Mouse (Mus musculus): Measurements from ENCODE around the gene Adgrg3. TPM values are rescaled to one million over a fixed set of nuclear protein-coding genes. Genes with fewer than 3 reads are reported as not detected.
A peak's percentile ranks its signal among the peaks of the same experiment; 100 is the strongest.

Gene Adgrg3
- total and polyA plus RNA-seq, 3 experiments, result 0.08 TPM; not detected in 2

DNA sequence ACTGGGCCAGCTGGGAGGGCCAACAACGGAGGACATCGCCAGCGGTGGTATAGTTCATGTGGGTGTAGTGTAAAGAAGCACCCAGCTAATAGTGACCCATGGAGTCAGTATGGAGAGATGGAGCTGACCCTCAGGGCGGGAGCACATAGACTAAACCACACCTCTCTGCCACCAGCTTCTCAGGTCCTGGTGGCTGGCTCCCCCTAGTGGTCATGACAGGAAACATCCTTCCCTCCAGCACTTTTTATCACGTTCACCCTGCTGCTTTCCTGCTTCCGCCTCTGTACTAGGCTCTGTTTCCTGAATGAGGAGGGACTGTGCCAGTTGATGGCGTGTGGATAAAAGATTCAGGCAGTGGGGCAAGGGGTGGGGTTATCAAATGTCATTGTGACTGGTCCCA is 15.8 kb upstream of the Adgrg3 start (continued):
- peak; percentile 75 for TF ChIP-seq TAL1 (IDR thresholded peaks at IDR 0.05; ENCODE audit: low read length)
- no peak for TF ChIP-seq CHD1 (IDR thresholded peaks at IDR 0.05; ENCODE audit: low read depth, low read length)
- TF ChIP-seq ZNF384 (IDR thresholded peaks at IDR 0.05; ENCODE audit: low read depth, low read length), result no peak
- TF ChIP-seq ZMIZ1 (IDR thresholded peaks at IDR 0.05; ENCODE audit: low read depth, low read length), result no peak
- TF ChIP-seq ETS1 (IDR thresholded peaks at IDR 0.05; ENCODE audit: low read depth, low read length), result no peak
- TF ChIP-seq POLR2AphosphoS5 (IDR thresholded peaks at IDR 0.05; ENCODE audit: borderline replicate concordance, low read depth, low read length), result no peak
- no peak for TF ChIP-seq MXI1 (IDR thresholded peaks at IDR 0.05; ENCODE audit: low read depth, low read length)
- TF ChIP-seq NELFE (IDR thresholded peaks at IDR 0.05; ENCODE audit: low read depth, low read length), result no peak
- TF ChIP-seq RCOR1 (IDR thresholded peaks at IDR 0.05; ENCODE audit: low read depth, low read length), result no peak
- TF ChIP-seq KAT2A (conservative IDR thresholded peaks at IDR 0.05; ENCODE audit: low read depth, low read length), result no peak
- no peak for TF ChIP-seq USF1 (IDR thresholded peaks at IDR 0.05; ENCODE audit: low read depth, low read length)
- TF ChIP-seq E2F4 (IDR thresholded peaks at IDR 0.05; ENCODE audit: borderline replicate concordance, low read depth, low read length), result no peak
- TF ChIP-seq NRF1 (IDR thresholded peaks at IDR 0.05; ENCODE audit: insufficient read depth, low read depth, low read length, poor library complexity, severe bottlenecking), result no peak
- TF ChIP-seq MYB (IDR thresholded peaks at IDR 0.05; ENCODE audit: low read depth, low read length), result no peak
- TF ChIP-seq EP300 (IDR thresholded peaks at IDR 0.05; ENCODE audit: low read depth in 1 of 2, low read length in 2 of 2), result peak in 1 of 2 experiments; percentile 66; a peak in 2 of 4 replicates
- no peak for TF ChIP-seq MAFK (IDR thresholded peaks at IDR 0.05; ENCODE audit: borderline replicate concordance, low read depth, low read length)
- no peak for TF ChIP-seq SIN3A (IDR thresholded peaks at IDR 0.05; ENCODE audit: low read length)

DNA sequence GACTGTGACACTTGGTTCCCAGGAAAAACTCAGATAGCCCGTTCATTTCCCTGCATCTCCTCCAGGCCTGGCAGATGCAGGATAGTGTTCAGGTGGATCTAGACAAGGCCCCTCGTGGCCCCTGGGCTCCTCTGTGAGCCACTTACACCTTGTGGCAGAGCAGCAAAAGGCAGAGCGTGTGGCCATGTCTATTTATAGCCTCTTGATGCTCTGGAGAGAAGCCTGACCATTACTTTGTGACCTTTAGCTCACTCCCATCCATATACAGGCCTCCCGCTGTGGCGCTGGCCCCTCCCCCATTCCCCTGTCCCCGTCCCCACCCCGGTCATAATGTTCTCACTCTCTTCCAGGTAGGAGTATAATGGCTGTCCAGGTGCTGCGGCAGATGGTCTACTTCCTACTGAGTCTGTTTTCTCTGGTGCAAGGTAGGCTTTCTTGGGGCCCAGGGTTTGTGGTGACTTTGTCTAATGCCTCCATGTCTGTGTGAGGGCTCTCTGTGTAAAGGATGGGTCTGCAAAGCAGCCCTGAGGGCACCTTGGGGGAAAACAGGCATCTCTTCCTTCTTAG is 15.3 kb upstream of the Adgrg3 start:
- Histone ChIP-seq H3K27ac (ENCODE audit: control insufficient read depth, low read depth, low read length) (no peak overlapping the region), H3K27me3 (ENCODE audit: control insufficient read depth in 1 of 2, insufficient read depth in 2 of 2, low read length in 2 of 2) (no peaks in the 10 kb centered on the region), H3K4me1 (ENCODE audit: control insufficient read depth in 1 of 2, insufficient read depth in 2 of 2, low read length in 2 of 2) (peaks cover 4 to 18% of the 10 kb centered on the region in 2 experiments; a peak in 3 of 4 replicates), H3K9me3 (replicated peaks; ENCODE audit: insufficient read depth, low read length) (no peaks in the 10 kb centered on the region), H3K36me3 (ENCODE audit: control insufficient read depth in 1 of 2, insufficient read depth in 2 of 2, low read length in 2 of 2) (peaks cover 0 to 2% of the 10 kb centered on the region in 2 experiments; a peak in 1 of 4 replicates), H3K4me3 (ENCODE audit: control insufficient read depth in 1 of 2, insufficient read depth in 1 of 2, low read depth in 2 of 2, low read length in 2 of 2) (no peak overlapping the region), H3K79me2 (ENCODE audit: control insufficient read depth, insufficient read depth, low read length, poor library complexity) (no peaks in the 10 kb centered on the region), H3K9ac (ENCODE audit: control insufficient read depth, low read depth, low read length, poor library complexity, severe bottlenecking) (no peak overlapping the region)
- no peak for DNase-seq (ENCODE audit: low read depth, low spot score)
- TF ChIP-seq GATA1 (IDR thresholded peaks at IDR 0.05; ENCODE audit: low read depth, low read length) (no peak), MAFK (IDR thresholded peaks at IDR 0.05; ENCODE audit: borderline replicate concordance, low read depth, low read length) (no peak)

DNA sequence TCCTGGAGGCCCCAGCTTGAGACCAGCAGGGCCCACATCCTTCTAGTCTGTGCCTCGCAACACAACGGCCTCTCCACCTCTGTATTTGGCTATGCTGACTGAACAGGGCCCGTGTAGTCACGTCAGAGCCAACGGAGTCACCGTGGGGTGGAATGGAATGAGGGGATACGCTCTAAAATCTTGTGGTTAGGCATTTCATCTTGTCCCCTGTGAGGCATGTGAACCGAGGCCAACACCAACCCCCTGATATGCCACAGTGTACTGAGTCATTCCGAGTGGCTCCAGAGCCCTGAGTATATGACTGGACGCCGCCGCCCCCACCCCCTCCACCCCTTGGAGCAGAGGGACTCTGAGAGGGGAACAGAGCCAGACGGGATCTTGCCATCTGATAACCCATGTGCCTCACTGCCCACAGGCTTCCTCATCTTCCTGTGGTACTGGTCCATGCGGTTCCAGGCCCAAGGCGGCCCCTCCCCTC is 5.0 kb upstream of the Adgrg3 start:
- Histone ChIP-seq H3K9ac (ENCODE audit: control insufficient read depth, low read depth, low read length, poor library complexity, severe bottlenecking) (no peak overlapping the region), H3K36me3 (ENCODE audit: control insufficient read depth in 1 of 2, insufficient read depth in 2 of 2, low read length in 2 of 2) (no peaks in the 10 kb centered on the region), H3K79me2 (ENCODE audit: control insufficient read depth, insufficient read depth, low read length, poor library complexity) (no peaks in the 10 kb centered on the region), H3K27me3 (ENCODE audit: control insufficient read depth in 1 of 2, insufficient read depth in 2 of 2, low read length in 2 of 2) (no peaks in the 10 kb centered on the region), H3K4me3 (ENCODE audit: control insufficient read depth in 1 of 2, insufficient read depth in 1 of 2, low read depth in 2 of 2, low read length in 2 of 2) (no peak overlapping the region), H3K27ac (ENCODE audit: control insufficient read depth, low read depth, low read length) (no peak overlapping the region), H3K9me3 (replicated peaks; ENCODE audit: insufficient read depth, low read length) (no peaks in the 10 kb centered on the region), H3K4me1 (ENCODE audit: control insufficient read depth in 1 of 2, insufficient read depth in 2 of 2, low read length in 2 of 2) (no peaks in the 10 kb centered on the region)
- no peak for DNase-seq (ENCODE audit: low read depth, low spot score)
- TF ChIP-seq POLR2AphosphoS2 (IDR thresholded peaks at IDR 0.05; ENCODE audit: low read length), result no peak
- no peak for TF ChIP-seq POLR2AphosphoS5 (IDR thresholded peaks at IDR 0.05; ENCODE audit: borderline replicate concordance, low read depth, low read length)
- TF ChIP-seq ZKSCAN1 (IDR thresholded peaks at IDR 0.05; ENCODE audit: low read depth, low read length), result no peak
- TF ChIP-seq UBTF (IDR thresholded peaks at IDR 0.05; ENCODE audit: borderline replicate concordance, insufficient read depth, low read depth, low read length), result no peak
- no peak for TF ChIP-seq MYC (IDR thresholded peaks at IDR 0.05; ENCODE audit: low read depth, low read length)
- no peak for TF ChIP-seq MXI1 (IDR thresholded peaks at IDR 0.05; ENCODE audit: low read depth, low read length)
- TF ChIP-seq MAX (IDR thresholded peaks at IDR 0.05; ENCODE audit: low read length), result no peak
- no peak for TF ChIP-seq SMC3 (IDR thresholded peaks at IDR 0.05; ENCODE audit: low read depth, low read length)
- TF ChIP-seq ZNF384 (IDR thresholded peaks at IDR 0.05; ENCODE audit: low read depth, low read length), result no peak
- no peak for TF ChIP-seq USF1 (IDR thresholded peaks at IDR 0.05; ENCODE audit: low read depth, low read length)
- no peak for TF ChIP-seq JUND (IDR thresholded peaks at IDR 0.05; ENCODE audit: low read depth, low read length)
- no peak for TF ChIP-seq ELF1 (IDR thresholded peaks at IDR 0.05; ENCODE audit: low read depth, low read length)
- no peak for TF ChIP-seq E2F4 (IDR thresholded peaks at IDR 0.05; ENCODE audit: borderline replicate concordance, low read depth, low read length)
- TF ChIP-seq CHD1 (IDR thresholded peaks at IDR 0.05; ENCODE audit: low read depth, low read length), result no peak
- TF ChIP-seq MAZ (IDR thresholded peaks at IDR 0.05; ENCODE audit: low read depth, low read length), result no peak
- TF ChIP-seq TCF12 (IDR thresholded peaks at IDR 0.05; ENCODE audit: low read depth, low read length), result no peak
